Mouse (Mus musculus) small intestine, adult 2 months (tissue): ENCODE results near the gene Ghrhr. TPM values are rescaled to one million over a fixed set of nuclear protein-coding genes. Genes with fewer than 3 reads are reported as not detected.

Experiments used
- H3K27ac ChIP-seq: fragments of 200-500 bp; 2 replicates; pipeline ENCODE4 v1.5.1; 2012; ENCODE audit warnings: low read depth, low read length, control low read depth, inconsistent platforms; ENCODE audit not compliant: insufficient read depth
- H3K27me3 ChIP-seq: fragments of 200-500 bp; 2 replicates; pipeline ENCODE4 v1.6.1; 2012; ENCODE audit warnings: mild to moderate bottlenecking, moderate library complexity, low read length, inconsistent platforms; ENCODE audit not compliant: control insufficient read depth, insufficient read depth
- H3K36me3 ChIP-seq: fragments of 200-500 bp; 2 replicates; pipeline ENCODE4 v1.6.1; 2012; ENCODE audit warnings: mild to moderate bottlenecking, low read length, control low read depth, inconsistent platforms; ENCODE audit not compliant: control insufficient read depth, insufficient read depth
- H3K4me1 ChIP-seq: fragments of 200-500 bp; 2 replicates; pipeline ENCODE4 v1.6.1; 2012; ENCODE audit warnings: low read length, inconsistent platforms, mixed read lengths; ENCODE audit not compliant: control insufficient read depth, insufficient read depth, insufficient read length
- H3K4me3 ChIP-seq: fragments of 200-500 bp; 2 replicates; pipeline ENCODE4 v1.5.1; 2012; ENCODE audit warnings: low read depth, mild to moderate bottlenecking, control low read depth, inconsistent platforms, low read length, moderate library complexity
- CTCF ChIP-seq: fragments of 200-500 bp; IDR thresholded peaks from 2 replicates; pipeline ENCODE4 v1.5.1; 2012; ENCODE audit warnings: low read depth, mild to moderate bottlenecking, control low read depth, inconsistent platforms, low read length, moderate library complexity, mixed read lengths; ENCODE audit not compliant: insufficient replicate concordance, insufficient read length; ENCODE audit errors: extremely low read depth
- POLR2A ChIP-seq: fragments of 200-500 bp; IDR thresholded peaks from 2 replicates; pipeline ENCODE4 v1.6.1; 2012; ENCODE audit warnings: low read depth, mild to moderate bottlenecking, control low read depth, inconsistent platforms, low read length, moderate library complexity
- WGBS: fragments of 180-500 bp; shearing (Covaris S2); methylation state at CpG from one replicate; pipeline ENCODE4 v1.1.7; 2018; 5-methylcytosine and 5-hydroxymethylcytosine counted together
- polyA plus RNA-seq: library from polyadenylated mRNA; depleted of rRNA; stranded (reverse); fragments of >200 nt; gene quantifications from 2 replicates; pipeline ENCODE4 v1.2.3, GENCODE M21; 2012; rRNA removed

The Ghrhr gene
- 0.15 and 0.18 TPM in 2 replicates for polyA plus RNA-seq

GRCm38 (mm10) chr6:55376076-55376475, at the start of gene Ghrhr:
TSS of gene Ghrhr (plus strand) at chr6:55376295.
- WGBS: 74% methylated on average over 6 of the region's 6 CpGs
- Histone ChIP-seq H3K27ac (no peak within 1 kb of the TSS), H3K36me3 (no peaks in the 10 kb centered on the region), H3K27me3 (no peaks in the 10 kb centered on the region), H3K4me3 (no peak within 1 kb of the TSS), H3K4me1 (no peaks in the 10 kb centered on the region)
- TF ChIP-seq CTCF (no peak), POLR2A (no peak)

DNA sequence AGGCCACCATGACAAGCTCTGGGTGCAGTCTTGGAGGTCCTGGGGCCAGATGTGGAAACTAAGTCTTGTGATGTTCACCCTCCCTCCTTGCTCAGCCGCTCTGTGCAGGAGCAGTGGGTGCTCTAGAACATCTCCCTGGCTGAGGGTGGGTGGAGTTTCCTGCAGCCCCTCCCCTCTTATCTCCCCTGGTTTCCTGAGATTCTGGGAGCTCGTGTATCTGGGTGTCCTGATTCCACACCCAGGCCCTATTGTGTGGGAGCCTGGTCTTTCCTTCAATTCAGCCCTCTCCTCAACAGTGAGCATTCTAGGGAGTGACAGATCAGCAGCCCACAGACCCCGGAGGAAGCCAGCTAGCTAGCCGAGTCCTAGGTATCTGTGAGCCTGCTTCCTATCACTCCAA, 49.8 kb upstream of the Ghrhr start:
- TF ChIP-seq POLR2A: no peak
- no peak for TF ChIP-seq CTCF
- Histone ChIP-seq H3K4me1 (peaks cover 45% of the 10 kb centered on the region), H3K36me3 (no peaks in the 10 kb centered on the region), H3K27ac (no peak overlapping the region), H3K27me3 (no peaks in the 10 kb centered on the region), H3K4me3 (no peak overlapping the region)
- WGBS: 52% methylated on average over 4 of the region's 4 CpGs

GRCm38 (mm10) chr6:55327326-55327725, 48.8 kb upstream of the Ghrhr start:
- no peak overlapping the region for H3K27ac ChIP-seq
- 39% methylated on average over 13 of the region's 13 CpGs for WGBS
- H3K36me3 ChIP-seq: no peaks in the 10 kb centered on the region
- no peak overlapping the region for H3K4me3 ChIP-seq
- no peak for TF ChIP-seq CTCF
- no peak for TF ChIP-seq POLR2A
- no peaks in the 10 kb centered on the region for H3K27me3 ChIP-seq
- peaks cover 45% of the 10 kb centered on the region for H3K4me1 ChIP-seq

- TF ChIP-seq CTCF (no peak), POLR2A (no peak)
- H3K27ac ChIP-seq: 0 out of 2 replicates have a peak overlapping the region, but pooled peaks have one; percentile 7
- H3K4me1 ChIP-seq: peaks cover 44% of the 10 kb centered on the region
- H3K36me3 ChIP-seq: no peaks in the 10 kb centered on the region
- whole genome bisulfite sequencing: 33% methylated on average over 4 of the region's 4 CpGs
- H3K4me3 ChIP-seq: no peak overlapping the region
- no peaks in the 10 kb centered on the region for H3K27me3 ChIP-seq
Observed at GRCm38 (mm10) chr6:55328179-55328578, 47.9 kb upstream of the Ghrhr start.

- Histone ChIP-seq H3K27ac (no peak overlapping the region), H3K36me3 (no peaks in the 10 kb centered on the region), H3K27me3 (no peaks in the 10 kb centered on the region), H3K4me3 (no peak overlapping the region), H3K4me1 (peaks cover 35% of the 10 kb centered on the region)
- TF ChIP-seq CTCF (no peak), POLR2A (no peak)
- 59% methylated on average over 6 of the region's 6 CpGs for WGBS
Observed at GRCm38 (mm10) chr6:55331315-55331714, 44.8 kb upstream of the Ghrhr start.

DNA sequence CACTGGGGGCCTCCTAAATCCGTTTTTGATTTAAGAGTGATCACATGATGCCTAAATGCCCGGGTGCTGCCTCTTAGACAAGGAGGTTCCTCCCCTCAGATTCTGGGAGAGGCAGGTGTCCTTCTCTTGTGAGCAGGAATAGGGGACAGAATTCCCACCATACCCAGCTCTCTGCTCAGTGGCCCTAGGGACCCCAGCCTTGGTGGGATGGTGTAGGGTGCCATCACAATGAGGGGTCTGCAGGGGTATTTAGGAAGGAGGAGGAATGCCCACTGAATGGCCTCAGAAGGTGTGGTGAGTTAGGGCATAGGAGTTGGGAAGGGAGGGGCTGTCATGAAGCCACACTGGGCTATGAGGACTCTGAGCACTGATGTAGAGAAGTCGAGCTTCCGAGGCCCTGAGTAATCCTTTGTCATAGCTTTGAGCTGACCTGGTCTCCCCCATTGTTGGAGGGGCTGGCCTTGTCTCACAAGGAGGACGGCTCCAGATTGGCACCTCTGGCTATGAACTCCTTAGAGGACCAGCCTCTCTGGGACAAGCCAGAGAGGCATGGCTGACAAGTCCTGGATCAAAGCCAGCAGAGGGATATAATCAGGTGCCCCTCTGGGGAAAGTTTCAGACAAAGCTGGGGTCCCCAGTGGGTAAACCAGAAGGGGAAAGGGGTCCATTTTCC, 43.9 kb upstream of the Ghrhr start:
- Histone ChIP-seq H3K4me3 (no peak overlapping the region), H3K27me3 (no peaks in the 10 kb centered on the region), H3K4me1 (peaks cover 30% of the 10 kb centered on the region), H3K27ac (no peak overlapping the region), H3K36me3 (no peaks in the 10 kb centered on the region)
- WGBS: 67% methylated on average over 5 of the region's 5 CpGs
- no peak for TF ChIP-seq CTCF
- TF ChIP-seq POLR2A: no peak

DNA sequence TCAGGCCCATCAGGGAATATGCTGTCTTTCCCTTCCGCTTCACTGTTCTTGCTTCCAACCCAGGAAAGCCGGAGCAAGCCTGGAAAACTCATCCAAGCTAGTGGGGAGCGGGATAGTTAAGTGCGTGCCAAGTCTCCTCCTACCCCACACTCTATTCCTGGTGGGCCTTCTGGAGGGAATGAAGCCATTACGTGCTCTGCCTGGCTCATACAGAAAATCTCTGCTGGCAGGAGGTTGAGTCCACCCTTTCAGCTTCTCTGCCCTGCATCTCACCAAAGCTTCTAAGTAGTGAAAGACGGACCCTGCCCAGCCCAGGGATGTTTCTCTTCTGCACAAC, 43.4 kb upstream of the Ghrhr start:
- WGBS: 92% methylated on average over 6 of the region's 6 CpGs
- Histone ChIP-seq H3K4me3 (no peak overlapping the region), H3K4me1 (peaks cover 26% of the 10 kb centered on the region), H3K36me3 (no peaks in the 10 kb centered on the region), H3K27me3 (no peaks in the 10 kb centered on the region), H3K27ac (no peak overlapping the region)
- TF ChIP-seq POLR2A (no peak), CTCF (no peak)
